Mouse (Mus musculus) neural tube, embryonic 11.5 days (tissue): ENCODE measurements at regions not wholly inside any gene's neighbourhood (a gene's known extent, or its start where the extent isn't known, plus 50 kb on each side); places are given as distances from the start of the nearest gene placed in this dataset.
"Not testable (repeated sequence)": the region's sequence is repeated elsewhere in the genome, so short reads cannot be mapped to it uniquely, and the experiment has no call there.

Experiments used
- ATAC-seq: fragments of 200-750 bp; cut with Nextera tagmentation; 2 replicates; pipeline ENCODE4 v1.8.0; 2017; ENCODE audit warnings: moderate number of reproducible peaks, mild to moderate bottlenecking, moderate TSS enrichment, moderate library complexity; ENCODE audit not compliant: insufficient read depth, low FRiP score, low TSS enrichment
- DNase-seq: peaks from one replicate; pipeline ENCODE4 v3.0.0-alpha.2; 2015; ENCODE audit warnings: low spot score
- H3K27ac ChIP-seq: fragments of 300-500 bp; sonication (generic); 2 replicates; pipeline ENCODE4 v1.5.1; 2014; ENCODE audit warnings: low read depth, mild to moderate bottlenecking, low read length
- H3K27me3 ChIP-seq: fragments of 300-500 bp; sonication (generic); 2 replicates; pipeline ENCODE4 v1.6.1; 2014; ENCODE audit warnings: mild to moderate bottlenecking, low read length, mixed read lengths; ENCODE audit not compliant: control insufficient read depth, insufficient read depth
- H3K36me3 ChIP-seq: fragments of 300-500 bp; sonication (generic); 2 replicates; pipeline ENCODE4 v1.6.1; 2014; ENCODE audit warnings: mild to moderate bottlenecking, low read length, moderate library complexity, mixed read lengths; ENCODE audit not compliant: control insufficient read depth, insufficient read depth
- H3K4me1 ChIP-seq: fragments of 300-500 bp; sonication (generic); 2 replicates; pipeline ENCODE4 v1.6.1; 2014; ENCODE audit warnings: low read length, mixed read lengths; ENCODE audit not compliant: control insufficient read depth, insufficient read depth
- H3K4me2 ChIP-seq: fragments of 300-500 bp; sonication (generic); 2 replicates; pipeline ENCODE4 v1.6.1; 2014; ENCODE audit warnings: low read depth, mild to moderate bottlenecking, moderate library complexity
- H3K4me3 ChIP-seq: fragments of 300-500 bp; sonication (generic); 2 replicates; pipeline ENCODE4 v1.5.1; 2014; ENCODE audit warnings: low read depth, low read length
- H3K9ac ChIP-seq: fragments of 300-500 bp; sonication (generic); 2 replicates; pipeline ENCODE4 v1.6.1; 2014; ENCODE audit warnings: mild to moderate bottlenecking, low read length
- H3K9me3 ChIP-seq: fragments of 300-500 bp; sonication (generic); 2 replicates; pipeline ENCODE4 v1.6.1; 2016; ENCODE audit warnings: low read length; ENCODE audit not compliant: control insufficient read depth
- WGBS: fragments of 180-500 bp; shearing (Covaris S2); extraction: QIAGEN DNeasy Blood & Tissue Kit; methylation state at CpG from one replicate; pipeline ENCODE4 v1.1.7; 2014; 5-methylcytosine and 5-hydroxymethylcytosine counted together

DNA sequence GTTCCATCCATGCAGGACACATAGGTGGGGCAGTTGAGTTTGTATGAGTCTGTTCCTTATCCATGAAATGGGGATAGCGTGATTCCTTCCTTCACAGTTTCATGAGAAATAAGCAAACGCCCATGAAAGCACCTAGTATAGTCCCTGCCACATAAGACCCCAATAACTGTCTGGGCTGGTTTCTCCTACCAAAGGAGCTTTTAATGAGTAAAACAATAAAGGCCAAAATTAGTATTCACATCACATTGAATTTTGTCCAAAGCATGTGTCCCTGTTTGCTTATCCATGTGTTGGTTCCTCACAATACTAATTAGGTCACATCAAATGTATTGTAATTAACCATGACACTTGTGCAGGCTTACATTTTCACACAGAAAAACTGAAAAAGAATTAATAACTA, 221.3 kb downstream of the Prdm13 start:
- ATAC-seq (no peak), DNase-seq (no peak)
- Histone ChIP-seq H3K27me3 (no peaks in the 10 kb centered on the region), H3K27ac (no peak overlapping the region), H3K9ac (no peak overlapping the region), H3K36me3 (no peaks in the 10 kb centered on the region), H3K4me3 (no peak overlapping the region), H3K4me2 (no peak overlapping the region), H3K9me3 (no peaks in the 10 kb centered on the region), H3K4me1 (no peaks in the 10 kb centered on the region)
- 86% methylated on average over 2 of the region's 2 CpGs for WGBS

DNA sequence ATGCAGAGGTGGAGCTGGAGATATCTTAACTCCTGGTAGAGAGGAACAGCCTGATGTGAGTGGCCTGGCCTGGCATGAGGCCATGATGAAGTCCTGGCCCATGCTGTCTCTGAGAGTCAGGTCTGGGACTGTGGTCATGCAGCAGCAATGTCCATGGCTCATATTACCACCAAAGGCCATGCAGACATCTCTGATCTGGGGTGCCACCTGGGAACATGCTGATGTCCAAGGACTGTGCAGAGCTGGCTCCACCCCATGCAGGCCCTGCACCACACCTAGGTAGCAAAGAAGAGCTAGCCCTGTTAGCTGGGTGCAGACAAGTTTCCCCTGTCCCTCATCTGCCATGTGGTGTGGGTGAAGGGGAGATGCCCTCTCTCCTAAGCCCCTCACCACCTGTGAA, 244.5 kb downstream of the Prdm13 start:
- Histone ChIP-seq H3K4me2 (no peak overlapping the region), H3K27ac (no peak overlapping the region), H3K9ac (no peak overlapping the region), H3K36me3 (no peaks in the 10 kb centered on the region), H3K4me1 (no peaks in the 10 kb centered on the region), H3K9me3 (no peaks in the 10 kb centered on the region), H3K4me3 (no peak overlapping the region), H3K27me3 (no peaks in the 10 kb centered on the region)
- DNase-seq (no peak), ATAC-seq (0 out of 2 replicates have a peak, but pooled peaks have one; percentile 13)

- no peak overlapping the region for H3K9ac ChIP-seq
- no peaks in the 10 kb centered on the region for H3K4me1 ChIP-seq
- no peak for ATAC-seq
- H3K27me3 ChIP-seq, result no peaks in the 10 kb centered on the region
- H3K9me3 ChIP-seq, result no peaks in the 10 kb centered on the region
- H3K4me2 ChIP-seq, result no peak overlapping the region
- DNase-seq, result no peak
- H3K4me3 ChIP-seq, result no peak overlapping the region
- no peak overlapping the region for H3K27ac ChIP-seq
- no peaks in the 10 kb centered on the region for H3K36me3 ChIP-seq
- 25% methylated on average over 2 of the region's 2 CpGs for WGBS
These were observed 249.1 kb downstream of the Prdm13 start for GRCm38 (mm10) chr4:21436710-21437109.

DNA sequence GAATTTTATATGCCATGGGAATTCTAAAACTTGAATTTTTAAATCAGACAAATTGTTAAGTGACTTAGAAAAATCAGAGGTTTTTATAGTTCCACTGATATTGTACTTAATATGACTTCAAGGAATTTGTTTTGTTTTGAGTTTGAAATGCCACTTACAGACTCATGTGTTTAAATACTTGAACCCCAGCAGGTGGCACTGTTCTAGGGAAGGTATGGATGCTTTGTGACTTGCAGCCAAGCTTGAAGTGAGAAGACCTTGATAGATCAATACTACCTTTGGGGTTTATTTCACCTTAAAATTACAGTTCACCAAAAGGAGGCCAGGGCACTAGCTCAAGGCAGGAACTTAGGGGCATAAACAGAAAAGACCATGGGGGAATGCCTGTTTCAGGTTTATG, 277.9 kb downstream of the Prdm13 start:
- Histone ChIP-seq H3K27me3 (no peaks in the 10 kb centered on the region), H3K36me3 (no peaks in the 10 kb centered on the region), H3K9me3 (no peaks in the 10 kb centered on the region), H3K9ac (no peak overlapping the region), H3K4me2 (no peak overlapping the region), H3K4me1 (no peaks in the 10 kb centered on the region), H3K27ac (no peak overlapping the region), H3K4me3 (no peak overlapping the region)
- ATAC-seq, result 0 out of 2 replicates have a peak, but pooled peaks have one; percentile 31
- peak; percentile 19 for DNase-seq

DNA sequence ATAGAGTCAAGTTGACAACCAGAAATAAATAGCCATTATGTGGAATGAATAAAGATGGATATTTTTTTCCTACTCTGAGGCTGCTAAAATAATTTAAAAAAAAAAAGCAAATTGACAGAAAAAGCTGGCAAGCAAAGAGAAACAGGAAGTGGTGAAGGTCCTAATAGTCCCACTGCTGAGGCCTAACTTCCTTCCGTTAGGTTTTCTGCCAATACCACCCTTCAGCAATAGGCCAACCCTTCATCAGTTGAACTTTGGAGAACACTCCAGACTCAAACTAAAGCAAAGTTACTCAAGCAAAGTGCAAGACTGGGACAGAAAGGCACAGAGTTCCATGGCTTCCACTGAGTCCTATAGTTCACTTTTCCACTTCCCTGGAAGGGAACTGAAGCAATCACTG, 316.4 kb downstream of the Prdm13 start:
- no peaks in the 10 kb centered on the region for H3K9me3 ChIP-seq
- H3K4me3 ChIP-seq, result no peak overlapping the region
- no peak overlapping the region for H3K9ac ChIP-seq
- ATAC-seq (no peak), DNase-seq (no peak)
- no peak overlapping the region for H3K27ac ChIP-seq
- H3K4me2 ChIP-seq, result no peak overlapping the region
- H3K36me3 ChIP-seq, result no peaks in the 10 kb centered on the region
- no peaks in the 10 kb centered on the region for H3K4me1 ChIP-seq
- H3K27me3 ChIP-seq, result no peaks in the 10 kb centered on the region
- 82% methylated on average over 1 of the region's 1 CpGs for WGBS

- peak; percentile 29 for DNase-seq
- Histone ChIP-seq H3K9ac (no peak overlapping the region), H3K27me3 (no peaks in the 10 kb centered on the region), H3K9me3 (no peaks in the 10 kb centered on the region), H3K27ac (no peak overlapping the region), H3K36me3 (no peaks in the 10 kb centered on the region), H3K4me1 (no peaks in the 10 kb centered on the region), H3K4me2 (no peak overlapping the region), H3K4me3 (no peak overlapping the region)
- WGBS, result 73% methylated on average over 11 of the region's 11 CpGs
- peak; percentile 77 for ATAC-seq
These were observed 317.3 kb downstream of the Prdm13 start for GRCm38 (mm10) chr4:21368234-21369021.

DNA sequence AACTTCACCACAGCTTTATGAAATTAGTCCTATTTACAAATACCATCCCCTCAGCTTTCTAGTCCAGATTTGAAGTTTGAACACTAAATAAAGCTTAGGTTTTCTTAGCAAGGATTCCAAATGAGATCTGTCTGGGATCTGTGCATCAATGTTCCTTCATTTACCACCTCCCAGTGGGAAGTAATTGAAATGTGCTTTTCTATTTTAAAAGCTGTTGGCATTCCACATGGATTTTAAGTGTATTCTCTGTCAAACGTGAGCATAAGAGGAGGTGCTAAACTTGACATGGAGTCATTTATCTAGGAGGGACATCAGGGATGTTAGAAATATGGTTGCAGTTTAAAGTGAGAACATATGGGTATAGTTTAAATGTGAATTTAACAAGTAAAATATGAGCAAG, 364.0 kb downstream of the Prdm13 start:
- DNase-seq (no peak), ATAC-seq (no peak)
- Histone ChIP-seq H3K36me3 (no peaks in the 10 kb centered on the region), H3K4me3 (no peak overlapping the region), H3K9ac (no peak overlapping the region), H3K27ac (no peak overlapping the region), H3K4me2 (no peak overlapping the region), H3K4me1 (no peaks in the 10 kb centered on the region), H3K9me3 (no peaks in the 10 kb centered on the region), H3K27me3 (no peaks in the 10 kb centered on the region)
- WGBS, result 63% methylated on average over 1 of the region's 1 CpGs

DNA sequence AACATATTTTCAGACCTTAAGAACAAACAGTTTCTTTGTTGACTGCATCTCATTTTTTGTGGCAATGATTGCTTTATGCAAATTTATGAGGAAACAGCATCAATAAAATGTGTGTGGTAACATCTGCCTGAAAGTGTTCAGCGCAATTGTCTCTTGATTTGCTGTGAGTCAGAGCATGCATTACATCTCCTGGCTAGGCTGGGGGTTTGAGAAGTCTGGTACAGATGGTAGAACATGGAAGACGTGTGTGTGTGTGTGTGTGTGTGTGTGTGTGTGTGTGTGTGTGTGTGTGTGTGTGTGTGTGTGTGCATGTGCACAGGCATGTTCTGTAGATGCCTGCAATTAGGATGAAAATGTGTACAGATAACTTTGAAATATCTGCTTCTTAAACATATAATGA, 376.5 kb downstream of the Prdm13 start:
- not testable (repeated sequence) for H3K4me3 ChIP-seq, H3K9me3 ChIP-seq, H3K4me1 ChIP-seq, H3K27ac ChIP-seq, DNase-seq, H3K9ac ChIP-seq, H3K27me3 ChIP-seq, H3K36me3 ChIP-seq, H3K4me2 ChIP-seq, ATAC-seq
- 92% methylated on average over 2 of the region's 2 CpGs for WGBS

GRCm38 (mm10) chr4:21307476-21308011, 378.2 kb downstream of the Prdm13 start:
- Histone ChIP-seq H3K4me3 (no peak overlapping the region), H3K4me2 (no peak overlapping the region), H3K9me3 (no peaks in the 10 kb centered on the region), H3K4me1 (no peaks in the 10 kb centered on the region), H3K36me3 (no peaks in the 10 kb centered on the region), H3K27ac (no peak overlapping the region), H3K27me3 (no peaks in the 10 kb centered on the region), H3K9ac (no peak overlapping the region)
- 81% methylated on average over 3 of the region's 3 CpGs for WGBS
- ATAC-seq, result no peak
- no peak for DNase-seq
